Comparison of ENCODE assay signal across 18 mouse cellular contexts in genomic region chr5:14994124-14994523, GRCm38 (mm10). TPM values are rescaled to one million over a fixed set of nuclear protein-coding genes. Genes with fewer than 3 reads are reported as not detected.
DNase-seq lines count a peak whose midpoint lies in the region; ATAC-seq and TF ChIP-seq lines count a peak whose summit lies in the region.
"Not testable (repeated sequence)": the region's sequence is repeated elsewhere in the genome, so short reads cannot be mapped to it uniquely, and the experiment has no call there.
"Had no signal": no experiment of that assay in that cellular context is flagged by ENCODE, and none has a peak within 500 bp of the region (broad histone marks: within the 10 kb centered on the region; RNA-seq: fewer than 3 reads in every experiment).

No protein-coding gene starts in this region.

- DNase-seq in hindbrain, postnatal 0 days (ENCODE audit: low spot score); kidney, postnatal 0 days (ENCODE audit: low spot score); midbrain, postnatal 0 days (ENCODE audit: low spot score): not testable (repeated sequence)

- WGBS in forebrain, embryonic 12.5 days = 87% methylated on average over 6 of the region's 6 CpGs
- 80% methylated on average over 6 of the region's 6 CpGs for WGBS in heart, embryonic 15.5 days
- 90% methylated on average over 6 of the region's 6 CpGs for WGBS in hindbrain, postnatal 0 days
- 89% methylated on average over 6 of the region's 6 CpGs for WGBS in kidney, postnatal 0 days
- WGBS in lung, embryonic 15.5 days = 83% methylated on average over 6 of the region's 6 CpGs
- 86% methylated on average over 6 of the region's 6 CpGs for WGBS in midbrain, postnatal 0 days
- WGBS in stomach, embryonic 16.5 days = 85% methylated on average over 6 of the region's 6 CpGs

- H3K4me2 ChIP-seq in forebrain, embryonic 12.5 days; heart, embryonic 15.5 days; hindbrain, postnatal 0 days (ENCODE audit: low read depth, low read length); kidney, postnatal 0 days (ENCODE audit: low read length); lung, embryonic 15.5 days; midbrain, postnatal 0 days (ENCODE audit: low read depth, low read length, poor library complexity, severe bottlenecking); stomach, embryonic 16.5 days (ENCODE audit: low read depth, low read length): not testable (repeated sequence)

- H3K27ac ChIP-seq in forebrain, embryonic 12.5 days; heart, embryonic 15.5 days; hindbrain, postnatal 0 days; kidney, postnatal 0 days; lung, embryonic 15.5 days; midbrain, postnatal 0 days (ENCODE audit: low read depth, low read length); stomach, embryonic 16.5 days (ENCODE audit: low read length): not testable (repeated sequence)

- not testable (repeated sequence) for H3K4me3 ChIP-seq in forebrain, embryonic 12.5 days (replicated peaks); heart, embryonic 15.5 days; hindbrain, postnatal 0 days (ENCODE audit: low read length); kidney, postnatal 0 days (replicated peaks; ENCODE audit: low read depth, low read length); lung, embryonic 15.5 days; midbrain, postnatal 0 days (ENCODE audit: low read depth, low read length); stomach, embryonic 16.5 days (replicated peaks; ENCODE audit: low read length)

- ATAC-seq in cerebellum, adult (ENCODE audit: insufficient number of reproducible peaks, low FRiP score, low TSS enrichment) = peak; percentile 45; the same call in 1 of the 2 replicates
- peak; percentile 92 for ATAC-seq in forebrain, embryonic 12.5 days (ENCODE audit: low FRiP score)
- ATAC-seq in heart, embryonic 15.5 days (replicated peaks; ENCODE audit: insufficient number of reproducible peaks, insufficient read depth, low FRiP score, low read depth) = peak; percentile 71; the same call in 1 of the 2 replicates
- ATAC-seq in hindbrain, postnatal 0 days = 0 out of 2 replicates have a peak, but pooled peaks have one; percentile 67
- ATAC-seq in kidney, postnatal 0 days (replicated peaks; ENCODE audit: low FRiP score, low read depth) = peak; percentile 87
- ATAC-seq in lung, embryonic 15.5 days (ENCODE audit: borderline replicate concordance, extremely low read depth, low FRiP score, low TSS enrichment) = peak; percentile 72; the same call in 1 of the 2 replicates
- ATAC-seq in midbrain, postnatal 0 days (ENCODE audit: low FRiP score) = peak; percentile 81; the same call in 1 of the 2 replicates
- ATAC-seq in stomach, embryonic 16.5 days (ENCODE audit: insufficient read depth, low FRiP score) = peak; percentile 80; the same call in 1 of the 2 replicates

- H3K27me3 ChIP-seq in forebrain, embryonic 12.5 days; heart, embryonic 15.5 days; hindbrain, postnatal 0 days (ENCODE audit: insufficient read depth, low read length); kidney, postnatal 0 days (ENCODE audit: insufficient read depth, low read length); lung, embryonic 15.5 days; midbrain, postnatal 0 days (ENCODE audit: insufficient read depth, low read length); stomach, embryonic 16.5 days (ENCODE audit: control insufficient read depth, insufficient read depth, low read length): not testable (repeated sequence)

- not testable (repeated sequence) for H3K9ac ChIP-seq in forebrain, embryonic 12.5 days; heart, embryonic 15.5 days; hindbrain, postnatal 0 days (replicated peaks; ENCODE audit: low read length); kidney, postnatal 0 days (ENCODE audit: low read depth, low read length); lung, embryonic 15.5 days; midbrain, postnatal 0 days (replicated peaks; ENCODE audit: low read length, poor library complexity, severe bottlenecking); stomach, embryonic 16.5 days (ENCODE audit: low read length)

- not testable (repeated sequence) for H3K4me1 ChIP-seq in forebrain, embryonic 12.5 days; heart, embryonic 15.5 days (replicated peaks); hindbrain, postnatal 0 days (ENCODE audit: insufficient read depth, low read length); kidney, postnatal 0 days (replicated peaks; ENCODE audit: insufficient read depth, low read length); lung, embryonic 15.5 days; midbrain, postnatal 0 days (ENCODE audit: insufficient read depth, low read length); stomach, embryonic 16.5 days (ENCODE audit: control insufficient read depth, insufficient read depth, low read length)

- not testable (repeated sequence) for H3K36me3 ChIP-seq in forebrain, embryonic 12.5 days (replicated peaks); heart, embryonic 15.5 days; hindbrain, postnatal 0 days (ENCODE audit: insufficient read depth, low read length); kidney, postnatal 0 days (ENCODE audit: insufficient read depth, low read length); lung, embryonic 15.5 days; midbrain, postnatal 0 days (ENCODE audit: insufficient read depth, low read length); stomach, embryonic 16.5 days (ENCODE audit: control insufficient read depth, insufficient read depth, low read length)

- TF ChIP-seq CTCF in hindbrain, postnatal 0 days (IDR thresholded peaks at IDR 0.05; ENCODE audit: low read depth); kidney, postnatal 0 days (IDR thresholded peaks at IDR 0.05; ENCODE audit: low read depth); midbrain, postnatal 0 days (IDR thresholded peaks at IDR 0.05): not testable (repeated sequence)

- H3K9me3 ChIP-seq in forebrain, embryonic 12.5 days = peaks cover 31% of the 10 kb centered on the region
- not testable (repeated sequence) for H3K9me3 ChIP-seq in heart, embryonic 15.5 days (replicated peaks); hindbrain, postnatal 0 days (ENCODE audit: low read length); kidney, postnatal 0 days (replicated peaks; ENCODE audit: low read length); lung, embryonic 15.5 days; stomach, embryonic 16.5 days (replicated peaks; ENCODE audit: control insufficient read depth, low read length)
- peaks cover 16% of the 10 kb centered on the region for H3K9me3 ChIP-seq in midbrain, postnatal 0 days (ENCODE audit: low read length)

RNA-seq across cellular contexts. Expression of gene Gm10354, which starts 15.4 kb away (rescaled TPM):
- not detected in 2 replicates for polyA plus RNA-seq in forebrain, embryonic 12.5 days (2016; fragmentation: Nextera tagmentation; extraction: Ambion mirVana)
- not detected in 2 replicates for polyA plus RNA-seq in heart, embryonic 15.5 days (2015; fragmentation: Nextera tagmentation; extraction: Ambion mirVana)
- total RNA-seq in hindbrain, postnatal 0 days (2014; rRNA removed) = not detected in 2 replicates
- not detected in 2 replicates for polyA plus RNA-seq in hindbrain, postnatal 0 days (2015; fragmentation: Nextera tagmentation; extraction: Ambion mirVana)
- polyA plus RNA-seq in kidney, postnatal 0 days (2015; fragmentation: Nextera tagmentation; extraction: Ambion mirVana) = not detected in 2 replicates
- polyA plus RNA-seq in lung, embryonic 15.5 days (2015; fragmentation: Nextera tagmentation; extraction: Ambion mirVana) = not detected in 2 replicates
- total RNA-seq in midbrain, postnatal 0 days (2014; rRNA removed) = not detected in 2 replicates
- not detected in 2 replicates for polyA plus RNA-seq in midbrain, postnatal 0 days (2015; fragmentation: Nextera tagmentation; extraction: Ambion mirVana)
- not detected in 2 replicates for polyA plus RNA-seq in stomach, embryonic 16.5 days (2015; fragmentation: Nextera tagmentation; extraction: Ambion mirVana)
- total RNA-seq: adrenal gland, adult 2 months; gastrocnemius, adult 2 months; hematopoietic stem cell, adult 5-6 weeks; layer of hippocampus, adult 8-10 months; left cerebral cortex, postnatal 25 days had no signal
- polyA plus RNA-seq: adrenal gland, adult 2 months; gonadal fat pad, adult 2 months; heart, embryonic 10.5 days; liver, embryonic 13.5 days; lung, embryonic 14.5 days; midbrain, embryonic 13.5 days had no signal

RNA-seq across cellular contexts. Expression of gene Gm17019, which starts 38.7 kb away (rescaled TPM):
- not detected in 2 replicates for polyA plus RNA-seq in forebrain, embryonic 12.5 days (2016; fragmentation: Nextera tagmentation; extraction: Ambion mirVana)
- 0.19 TPM in 1 of 2 replicates, not detected in the other for polyA plus RNA-seq in heart, embryonic 15.5 days (2015; fragmentation: Nextera tagmentation; extraction: Ambion mirVana)
- total RNA-seq in hindbrain, postnatal 0 days (2014; rRNA removed) = not detected in 2 replicates
- polyA plus RNA-seq in hindbrain, postnatal 0 days (2015; fragmentation: Nextera tagmentation; extraction: Ambion mirVana) = not detected in 2 replicates
- polyA plus RNA-seq in kidney, postnatal 0 days (2015; fragmentation: Nextera tagmentation; extraction: Ambion mirVana) = not detected in 2 replicates
- polyA plus RNA-seq in lung, embryonic 15.5 days (2015; fragmentation: Nextera tagmentation; extraction: Ambion mirVana) = not detected in 2 replicates
- not detected in 2 replicates for total RNA-seq in midbrain, postnatal 0 days (2014; rRNA removed)
- not detected in 2 replicates for polyA plus RNA-seq in midbrain, postnatal 0 days (2015; fragmentation: Nextera tagmentation; extraction: Ambion mirVana)
- polyA plus RNA-seq in stomach, embryonic 16.5 days (2015; fragmentation: Nextera tagmentation; extraction: Ambion mirVana) = not detected in 2 replicates
- total RNA-seq: adrenal gland, adult 2 months; gastrocnemius, adult 2 months; hematopoietic stem cell, adult 5-6 weeks; layer of hippocampus, adult 8-10 months; left cerebral cortex, postnatal 25 days had no signal
- polyA plus RNA-seq: adrenal gland, adult 2 months; gonadal fat pad, adult 2 months; heart, embryonic 10.5 days; liver, embryonic 13.5 days; lung, embryonic 14.5 days; midbrain, embryonic 13.5 days had no signal

RNA-seq across cellular contexts. Expression of gene Speer4e, which starts 55.9 kb away (rescaled TPM):
- polyA plus RNA-seq in forebrain, embryonic 12.5 days (2016; fragmentation: Nextera tagmentation; extraction: Ambion mirVana) = not detected in 2 replicates
- not detected in 2 replicates for polyA plus RNA-seq in heart, embryonic 15.5 days (2015; fragmentation: Nextera tagmentation; extraction: Ambion mirVana)
- total RNA-seq in hindbrain, postnatal 0 days (2014; rRNA removed) = not detected in 2 replicates
- not detected in 2 replicates for polyA plus RNA-seq in hindbrain, postnatal 0 days (2015; fragmentation: Nextera tagmentation; extraction: Ambion mirVana)
- polyA plus RNA-seq in kidney, postnatal 0 days (2015; fragmentation: Nextera tagmentation; extraction: Ambion mirVana) = not detected in 2 replicates
- not detected in 2 replicates for polyA plus RNA-seq in lung, embryonic 15.5 days (2015; fragmentation: Nextera tagmentation; extraction: Ambion mirVana)
- total RNA-seq in midbrain, postnatal 0 days (2014; rRNA removed) = not detected in 2 replicates
- polyA plus RNA-seq in midbrain, postnatal 0 days (2015; fragmentation: Nextera tagmentation; extraction: Ambion mirVana) = not detected in 2 replicates
- polyA plus RNA-seq in stomach, embryonic 16.5 days (2015; fragmentation: Nextera tagmentation; extraction: Ambion mirVana) = not detected in 2 replicates
- total RNA-seq: adrenal gland, adult 2 months; gastrocnemius, adult 2 months; hematopoietic stem cell, adult 5-6 weeks; layer of hippocampus, adult 8-10 months; left cerebral cortex, postnatal 25 days had no signal
- polyA plus RNA-seq: adrenal gland, adult 2 months; gonadal fat pad, adult 2 months; heart, embryonic 10.5 days; liver, embryonic 13.5 days; lung, embryonic 14.5 days; midbrain, embryonic 13.5 days had no signal
